Mouse (Mus musculus) myocyte (in vitro differentiated cells): ENCODE measurements at regions not wholly inside any gene's neighbourhood (a gene's known extent, or its start where the extent isn't known, plus 50 kb on each side); places are given as distances from the start of the nearest gene placed in this dataset.

Experiments
- H3K27me3 ChIP-seq: one replicate; pipeline ENCODE4 v1.6.1; 2011; ENCODE audit not compliant: control insufficient read depth, insufficient read depth, insufficient read length
- H3K36me3 ChIP-seq: one replicate; pipeline ENCODE4 v1.6.1; 2011; ENCODE audit not compliant: control insufficient read depth, insufficient read depth
- H3K4me2 ChIP-seq: one replicate; pipeline ENCODE4 v1.6.1; 2011; ENCODE audit warnings: low read depth, control low read depth
- H3K4me3 ChIP-seq: one replicate; pipeline ENCODE4 v1.5.1; 2011; ENCODE audit warnings: mild to moderate bottlenecking, control low read depth, moderate library complexity
- H3K79me2 ChIP-seq: one replicate; pipeline ENCODE4 v1.6.1; 2011; ENCODE audit not compliant: control insufficient read depth, insufficient read depth
- H3ac ChIP-seq: one replicate; pipeline ENCODE4 v1.6.1; 2011; ENCODE audit not compliant: control insufficient read depth, insufficient read length
- POLR2AphosphoS2 ChIP-seq: IDR thresholded peaks from one replicate; pipeline ENCODE4 v1.6.1; 2011; ENCODE audit warnings: low read depth, control low read depth; ENCODE audit not compliant: insufficient read length
- USF1 ChIP-seq: IDR thresholded peaks from one replicate; pipeline ENCODE4 v1.6.1; 2011; ENCODE audit warnings: low read depth, mild to moderate bottlenecking, control low read depth, moderate library complexity

- Histone ChIP-seq H3ac (no peak overlapping the region), H3K36me3 (no peaks in the 10 kb centered on the region), H3K4me2 (no peak overlapping the region), H3K27me3 (no peaks in the 10 kb centered on the region), H3K79me2 (no peaks in the 10 kb centered on the region), H3K4me3 (no peak overlapping the region)
- no peak for TF ChIP-seq USF1
- TF ChIP-seq POLR2AphosphoS2 = no peak
Observed at GRCm38 (mm10) chr12:86814740-86815139, 69.9 kb downstream of the Irf2bpl start.
